Mouse (Mus musculus) hindbrain, postnatal 0 days (tissue): ENCODE measurements around the gene Kcne4. TPM values are rescaled to one million over a fixed set of nuclear protein-coding genes. Genes with fewer than 3 reads are reported as not detected.

Experiments
- ATAC-seq: fragments of 200-750 bp; cut with Nextera tagmentation; 2 replicates; pipeline ENCODE4 v1.8.0; 2017; ENCODE audit warnings: mild to moderate bottlenecking, moderate TSS enrichment, moderate library complexity
- DNase-seq: peaks from one replicate; pipeline ENCODE4 v3.0.0-alpha.2; 2015; ENCODE audit warnings: low spot score
- H3K27ac ChIP-seq: fragments of 300-500 bp; sonication (generic); 2 replicates; pipeline ENCODE4 v1.5.1; 2014; ENCODE audit warnings: mild to moderate bottlenecking
- H3K27me3 ChIP-seq: fragments of 300-500 bp; sonication (generic); 2 replicates; pipeline ENCODE4 v1.6.1; 2014; ENCODE audit warnings: low read length, mixed read lengths; ENCODE audit not compliant: insufficient read depth
- H3K36me3 ChIP-seq: fragments of 300-500 bp; sonication (generic); 2 replicates; pipeline ENCODE4 v1.6.1; 2014; ENCODE audit warnings: low read length, mixed read lengths; ENCODE audit not compliant: insufficient read depth
- H3K4me1 ChIP-seq: fragments of 300-500 bp; sonication (generic); 2 replicates; pipeline ENCODE4 v1.6.1; 2014; ENCODE audit warnings: antibody characterized with exemption, low read length, mixed read lengths; ENCODE audit not compliant: insufficient read depth
- H3K4me2 ChIP-seq: fragments of 300-500 bp; sonication (generic); 2 replicates; pipeline ENCODE4 v1.6.1; 2014; ENCODE audit warnings: low read depth, mild to moderate bottlenecking, low read length, moderate library complexity, mixed read lengths
- H3K4me3 ChIP-seq: fragments of 300-500 bp; sonication (generic); 2 replicates; pipeline ENCODE4 v1.5.1; 2014; ENCODE audit warnings: low read length
- H3K9ac ChIP-seq: fragments of 300-500 bp; sonication (generic); replicated peaks from 2 replicates; pipeline ENCODE4 v1.6.1; 2014; ENCODE audit warnings: mild to moderate bottlenecking, low read length, moderate library complexity, mixed read lengths
- H3K9me3 ChIP-seq: fragments of 300-500 bp; sonication (generic); 2 replicates; pipeline ENCODE4 v1.6.1; 2016; ENCODE audit warnings: low read length, mixed read lengths
- CTCF ChIP-seq: IDR thresholded peaks from 2 replicates; pipeline ENCODE4 v1.5.1; 2016; ENCODE audit warnings: antibody characterized with exemption, control low read depth, low read depth
- WGBS: fragments of 180-500 bp; shearing (Covaris S2); extraction: QIAGEN DNeasy Blood & Tissue Kit; methylation state at CpG from one replicate; pipeline ENCODE4 v1.1.7; 2014; 5-methylcytosine and 5-hydroxymethylcytosine counted together
- polyA plus RNA-seq: library from polyadenylated mRNA; unstranded; fragments of >200 nt; fragmentation: Nextera tagmentation; extraction: Ambion mirVana; gene quantifications from 2 replicates; pipeline ENCODE4 v1.2.1, GENCODE M21; 2015
- total RNA-seq: library from RNA; depleted of rRNA; stranded (reverse); fragments of >200 nt; gene quantifications from 2 replicates; pipeline ENCODE4 v1.2.3, GENCODE M21; 2014; rRNA removed

The Kcne4 gene
- total and polyA plus RNA-seq, 2 experiments from 2014 or later: 1.7 to 2.0 TPM

- Histone ChIP-seq H3K4me2 (no peak overlapping the region), H3K4me3 (no peak overlapping the region), H3K4me1 (no peaks in the 10 kb centered on the region), H3K27ac (peak overlapping the region; percentile 54; the same call in 1 of the 2 replicates), H3K27me3 (no peaks in the 10 kb centered on the region), H3K36me3 (no peaks in the 10 kb centered on the region), H3K9me3 (no peaks in the 10 kb centered on the region), H3K9ac (no peak overlapping the region)
- 79% methylated on average over 4 of the region's 4 CpGs for WGBS
- no peak for DNase-seq
- no peak for TF ChIP-seq CTCF
- ATAC-seq: no peak
Observed at GRCm38 (mm10) chr1:78864799-78865346, 48.3 kb downstream of the Kcne4 start.

GRCm38 (mm10) chr1:78865991-78866390 is 49.4 kb downstream of the Kcne4 start:
- no peak for TF ChIP-seq CTCF
- H3K4me1 ChIP-seq: no peaks in the 10 kb centered on the region
- ATAC-seq (no peak), DNase-seq (no peak)
- H3K9ac ChIP-seq: no peak overlapping the region
- 87% methylated on average over 5 of the region's 5 CpGs for WGBS
- H3K9me3 ChIP-seq: no peaks in the 10 kb centered on the region
- no peaks in the 10 kb centered on the region for H3K36me3 ChIP-seq
- no peak overlapping the region for H3K4me3 ChIP-seq
- no peak overlapping the region for H3K27ac ChIP-seq
- no peaks in the 10 kb centered on the region for H3K27me3 ChIP-seq
- H3K4me2 ChIP-seq: no peak overlapping the region

- Histone ChIP-seq H3K36me3 (no peaks in the 10 kb centered on the region), H3K4me3 (no peak overlapping the region), H3K9ac (no peak overlapping the region), H3K27me3 (no peaks in the 10 kb centered on the region), H3K27ac (no peak overlapping the region), H3K9me3 (no peaks in the 10 kb centered on the region), H3K4me2 (no peak overlapping the region), H3K4me1 (no peaks in the 10 kb centered on the region)
- 93% methylated on average over 2 of the region's 2 CpGs for WGBS
- TF ChIP-seq CTCF: no peak
- DNase-seq (no peak), ATAC-seq (no peak)
Observed at GRCm38 (mm10) chr1:78866455-78866854, 49.9 kb downstream of the Kcne4 start.

Other genes with a start within 250 kb of the Kcne4 start
- 70.6 and 86.3 TPM in 2 replicates for gene Acsl3, start 158.9 kb upstream of the Kcne4 start, total RNA-seq
- 79.2 and 88.9 TPM in 2 replicates for gene Acsl3, start 158.9 kb upstream of the Kcne4 start, polyA plus RNA-seq
- gene Utp14b, start 158.7 kb upstream of the Kcne4 start, total RNA-seq: 6.2 and 6.5 TPM in 2 replicates
- 3.0 and 3.2 TPM in 2 replicates for gene Utp14b, start 158.7 kb upstream of the Kcne4 start, polyA plus RNA-seq